Mouse (Mus musculus) cortical plate, adult 2 months (tissue): ENCODE data around the gene Ciao2b.

Experiments
- CTCF ChIP-seq: fragments of 200-500 bp; IDR thresholded peaks from 2 replicates; pipeline ENCODE4 v1.5.1; 2011; ENCODE audit warnings: mild to moderate bottlenecking, control low read depth, low read length; ENCODE audit not compliant: insufficient read depth; ENCODE audit errors: extremely low read depth
- POLR2A ChIP-seq: fragments of 200-500 bp; IDR thresholded peaks from 2 replicates; pipeline ENCODE4 v1.6.1; 2011; ENCODE audit warnings: mild to moderate bottlenecking, low read length, control low read depth; ENCODE audit not compliant: insufficient read depth; ENCODE audit errors: extremely low read depth

- TF ChIP-seq CTCF, result no peak
- no peak for TF ChIP-seq POLR2A
These were observed 11.7 kb downstream of the Ciao2b start for GRCm38 (mm10) chr8:104630111-104630479.
